Mouse (Mus musculus) thymus, adult 2 months (tissue): ENCODE measurements around the gene Tenm2. TPM values are rescaled to one million over a fixed set of nuclear protein-coding genes. Genes with fewer than 3 reads are reported as not detected.

ENCODE experiments used
- DNase-seq: peaks from one replicate; pipeline ENCODE4 v3.0.0; 2021
- H3K27ac ChIP-seq: fragments of 200-500 bp; 2 replicates; pipeline ENCODE4 v1.5.1; 2012; ENCODE audit warnings: low read length, control low read depth; ENCODE audit not compliant: control insufficient read depth, insufficient read depth
- H3K27me3 ChIP-seq: fragments of 200-500 bp; 2 replicates; pipeline ENCODE4 v1.6.1; 2012; ENCODE audit warnings: mild to moderate bottlenecking, low read length, moderate library complexity, mixed read lengths; ENCODE audit not compliant: control insufficient read depth, insufficient read depth
- H3K36me3 ChIP-seq: fragments of 200-500 bp; 2 replicates; pipeline ENCODE4 v1.6.1; 2012; ENCODE audit warnings: mild to moderate bottlenecking, low read length, moderate library complexity; ENCODE audit not compliant: control insufficient read depth, insufficient read depth
- H3K4me1 ChIP-seq: fragments of 200-500 bp; replicated peaks from 2 replicates; pipeline ENCODE4 v1.6.1; 2012; ENCODE audit warnings: low read length; ENCODE audit not compliant: control insufficient read depth, insufficient read depth
- H3K4me3 ChIP-seq: fragments of 200-500 bp; 2 replicates; pipeline ENCODE4 v1.5.1; 2012; ENCODE audit warnings: mild to moderate bottlenecking, low read length, control low read depth, moderate library complexity; ENCODE audit not compliant: control insufficient read depth, insufficient read depth
- CTCF ChIP-seq: fragments of 200-500 bp; IDR thresholded peaks from 2 replicates; pipeline ENCODE4 v1.5.1; 2012; ENCODE audit warnings: mild to moderate bottlenecking, control low read depth, low read length, moderate library complexity, borderline replicate concordance; ENCODE audit not compliant: control insufficient read depth, poor library complexity, insufficient read depth; ENCODE audit errors: extremely low read depth
- POLR2A ChIP-seq: fragments of 200-500 bp; IDR thresholded peaks from 2 replicates; pipeline ENCODE4 v1.6.1; 2012; ENCODE audit warnings: mild to moderate bottlenecking, low read length, control low read depth, moderate library complexity; ENCODE audit not compliant: control insufficient read depth, poor library complexity, insufficient read depth; ENCODE audit errors: extremely low read depth
- WGBS: fragments of 180-500 bp; shearing (Covaris S2); methylation state at CpG from one replicate; pipeline ENCODE4 v1.1.7; 2018; 5-methylcytosine and 5-hydroxymethylcytosine counted together
- polyA plus RNA-seq: library from polyadenylated mRNA; depleted of rRNA; stranded (reverse); fragments of >200 nt; gene quantifications from 2 replicates; pipeline ENCODE4 v1.2.3, GENCODE M21; 2012

Tenm2 gene
- polyA plus RNA-seq, 1 experiment = 0.70 TPM

DNA sequence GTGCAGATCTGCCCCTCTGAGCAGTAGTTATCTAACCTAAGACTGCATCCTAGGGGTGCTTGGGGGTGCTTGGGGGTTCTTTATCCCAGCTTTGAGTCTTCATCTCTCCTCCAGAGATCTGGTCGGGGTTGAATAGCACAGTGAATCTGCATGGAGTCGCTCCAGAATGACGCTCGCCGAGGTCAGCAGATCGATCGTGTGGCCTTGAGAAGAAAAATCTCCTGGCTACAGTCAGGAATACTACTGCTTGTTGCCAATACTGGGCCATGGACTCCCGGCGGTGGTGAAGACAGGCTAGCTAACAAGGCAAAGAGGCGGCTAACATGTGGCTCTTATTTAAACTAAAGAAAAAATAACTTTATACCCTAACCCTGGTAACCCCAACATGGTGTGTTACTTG, 1267.5 kb downstream of the Tenm2 start:
- TF ChIP-seq CTCF (no peak), POLR2A (no peak)
- no peak for DNase-seq
- Histone ChIP-seq H3K27me3 (no peaks in the 10 kb centered on the region), H3K27ac (no peak overlapping the region), H3K36me3 (no peaks in the 10 kb centered on the region), H3K4me3 (no peak overlapping the region), H3K4me1 (no peaks in the 10 kb centered on the region)
- WGBS = 96% methylated on average over 10 of the region's 10 CpGs

DNA sequence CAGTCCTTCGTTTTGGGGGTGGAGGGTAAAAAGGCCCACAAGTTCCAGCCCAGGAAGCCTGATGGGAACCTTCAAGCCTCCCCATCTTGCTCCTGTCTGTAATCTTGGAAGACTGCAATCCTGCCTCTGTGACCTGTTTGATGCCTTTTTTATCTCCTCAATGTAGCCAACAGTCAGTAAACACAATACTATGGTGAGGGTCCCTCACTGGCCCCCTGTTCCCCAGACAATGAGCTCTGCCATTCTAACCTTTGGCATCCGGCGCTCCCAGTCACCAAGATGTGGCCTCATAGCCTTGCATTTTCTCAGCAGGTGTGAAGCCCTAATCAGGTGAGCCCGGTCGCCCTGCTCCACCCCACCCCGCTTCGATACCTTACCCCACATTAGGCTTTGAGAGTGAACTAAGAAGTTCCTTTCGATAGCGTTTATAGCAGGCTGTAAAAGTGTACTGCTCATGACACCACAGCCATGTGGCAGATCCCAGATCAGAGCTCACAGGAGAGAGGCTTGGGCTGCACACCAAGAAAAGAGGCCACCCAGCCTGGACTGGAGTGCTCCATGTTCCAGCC, 1271.7 kb downstream of the Tenm2 start:
- WGBS = 82% methylated on average over 9 of the region's 9 CpGs
- no peak for DNase-seq
- Histone ChIP-seq H3K4me3 (no peak overlapping the region), H3K4me1 (no peaks in the 10 kb centered on the region), H3K27me3 (no peaks in the 10 kb centered on the region), H3K36me3 (no peaks in the 10 kb centered on the region), H3K27ac (no peak overlapping the region)
- TF ChIP-seq CTCF (no peak), POLR2A (no peak)

- Histone ChIP-seq H3K4me3 (no peak overlapping the region), H3K36me3 (no peaks in the 10 kb centered on the region), H3K27me3 (no peaks in the 10 kb centered on the region), H3K27ac (no peak overlapping the region), H3K4me1 (no peaks in the 10 kb centered on the region)
- no peak for TF ChIP-seq POLR2A
- TF ChIP-seq CTCF = no peak
- DNase-seq = no peak
- WGBS = 79% methylated on average over 2 of the region's 2 CpGs
Measured at GRCm38 (mm10) chr11:35963554-35963953, 1272.2 kb downstream of the Tenm2 start.

GRCm38 (mm10) chr11:35962431-35962830, 1273.3 kb downstream of the Tenm2 start:
- no peak for TF ChIP-seq CTCF
- no peak for TF ChIP-seq POLR2A
- Histone ChIP-seq H3K36me3 (no peaks in the 10 kb centered on the region), H3K4me1 (no peaks in the 10 kb centered on the region), H3K4me3 (no peak overlapping the region), H3K27ac (no peak overlapping the region), H3K27me3 (no peaks in the 10 kb centered on the region)
- no peak for DNase-seq
- WGBS = 95% methylated on average over 2 of the region's 2 CpGs

DNA sequence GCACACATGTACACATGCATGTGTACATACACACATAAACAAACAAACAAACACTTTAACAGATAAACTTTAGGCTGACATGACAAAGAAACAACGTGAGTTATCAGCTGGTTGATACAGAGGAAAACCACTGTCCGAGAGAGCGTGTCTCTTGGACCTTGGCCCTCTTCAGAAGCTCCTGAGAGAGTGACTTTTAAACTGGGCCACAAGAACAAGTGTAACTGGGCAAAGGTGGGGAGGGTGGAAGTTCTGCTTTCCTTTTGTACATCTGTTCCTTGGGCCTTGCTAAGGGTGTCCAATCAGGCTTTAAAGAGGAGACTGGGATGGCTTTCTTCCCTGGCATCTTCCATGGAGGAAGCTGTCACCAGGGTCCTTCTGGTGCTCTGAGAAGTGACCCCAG, 1276.5 kb downstream of the Tenm2 start:
- no peaks in the 10 kb centered on the region for H3K36me3 ChIP-seq
- H3K4me1 ChIP-seq = no peaks in the 10 kb centered on the region
- H3K4me3 ChIP-seq = no peak overlapping the region
- H3K27ac ChIP-seq = no peak overlapping the region
- whole genome bisulfite sequencing = 91% methylated on average over 3 of the region's 3 CpGs
- DNase-seq = no peak
- no peak for TF ChIP-seq CTCF
- TF ChIP-seq POLR2A = no peak
- no peaks in the 10 kb centered on the region for H3K27me3 ChIP-seq
